Mouse (Mus musculus) hindbrain, embryonic 10.5 days (tissue): ENCODE results near the gene Olfr881. TPM values are rescaled to one million over a fixed set of nuclear protein-coding genes. Genes with fewer than 3 reads are reported as not detected.

Experiments used
- DNase-seq: peaks from one replicate; pipeline ENCODE4 v3.0.0-alpha.2; 2017; ENCODE audit warnings: low spot score
- H3K27ac ChIP-seq: fragments of 300-500 bp; sonication (generic); 2 replicates; pipeline ENCODE4 v1.5.1; 2016; ENCODE audit warnings: mild to moderate bottlenecking, moderate library complexity
- H3K27me3 ChIP-seq: fragments of 300-500 bp; sonication (generic); 2 replicates; pipeline ENCODE4 v1.6.1; 2016; ENCODE audit warnings: mild to moderate bottlenecking; ENCODE audit not compliant: poor library complexity, insufficient read depth, severe bottlenecking
- H3K36me3 ChIP-seq: fragments of 300-500 bp; sonication (generic); 2 replicates; pipeline ENCODE4 v1.6.1; 2016; ENCODE audit warnings: mild to moderate bottlenecking, moderate library complexity
- H3K4me1 ChIP-seq: fragments of 300-500 bp; sonication (generic); replicated peaks from 2 replicates; pipeline ENCODE4 v1.6.1; 2016; ENCODE audit warnings: mild to moderate bottlenecking
- H3K4me3 ChIP-seq: fragments of 300-500 bp; sonication (generic); 2 replicates; pipeline ENCODE4 v1.5.1; 2016; ENCODE audit warnings: mild to moderate bottlenecking, moderate library complexity
- H3K9me3 ChIP-seq: fragments of 300-500 bp; sonication (generic); 2 replicates; pipeline ENCODE4 v1.6.1; 2016; ENCODE audit warnings: mild to moderate bottlenecking, moderate library complexity
- WGBS: fragments of 180-500 bp; shearing (Covaris S2); methylation state at CpG from one replicate; pipeline ENCODE4 v1.1.7; 2016; 5-methylcytosine and 5-hydroxymethylcytosine counted together
- polyA plus RNA-seq: library from polyadenylated mRNA; unstranded; fragments of >200 nt; fragmentation: Nextera tagmentation; extraction: Ambion mirVana; gene quantifications from 2 replicates; pipeline ENCODE4 v1.2.1, GENCODE M21; 2016

Olfr881 gene
- polyA plus RNA-seq: not detected in 2 replicates

GRCm38 (mm10) chr9:37991525-37991924, at the start of gene Olfr881:
Gene Olfr881 (plus strand): TSS chr9:37991825.
- Histone ChIP-seq H3K4me3 (no peak within 1 kb of the TSS), H3K36me3 (no peaks in the 10 kb centered on the region), H3K9me3 (no peaks in the 10 kb centered on the region), H3K27me3 (no peaks in the 10 kb centered on the region), H3K27ac (no peak within 1 kb of the TSS), H3K4me1 (no peaks in the 10 kb centered on the region)
- DNase-seq: no peak

GRCm38 (mm10) chr9:37998581-37999204, 7.1 kb downstream of the Olfr881 start:
- no peaks in the 10 kb centered on the region for H3K36me3 ChIP-seq
- no peaks in the 10 kb centered on the region for H3K27me3 ChIP-seq
- no peaks in the 10 kb centered on the region for H3K4me1 ChIP-seq
- no peak overlapping the region for H3K4me3 ChIP-seq
- no peak for DNase-seq
- whole genome bisulfite sequencing: 55% methylated on average over 2 of the region's 2 CpGs
- H3K9me3 ChIP-seq: no peaks in the 10 kb centered on the region
- no peak overlapping the region for H3K27ac ChIP-seq

GRCm38 (mm10) chr9:38000021-38000420, 8.4 kb downstream of the Olfr881 start:
- Histone ChIP-seq H3K4me1 (no peaks in the 10 kb centered on the region), H3K9me3 (no peaks in the 10 kb centered on the region), H3K27me3 (no peaks in the 10 kb centered on the region), H3K27ac (no peak overlapping the region), H3K36me3 (no peaks in the 10 kb centered on the region), H3K4me3 (no peak overlapping the region)
- 66% methylated on average over 1 of the region's 1 CpGs for WGBS
- no peak for DNase-seq

GRCm38 (mm10) chr9:38025508-38025907, 33.9 kb downstream of the Olfr881 start, which contains the start of gene Olfr883:
Gene Olfr883 (plus strand): TSS chr9:38025808.
- Histone ChIP-seq H3K27ac (no peak within 1 kb of the TSS), H3K36me3 (no peaks in the 10 kb centered on the region), H3K4me1 (no peaks in the 10 kb centered on the region), H3K27me3 (no peaks in the 10 kb centered on the region), H3K9me3 (no peaks in the 10 kb centered on the region), H3K4me3 (no peak within 1 kb of the TSS)
- 85% methylated on average over 1 of the region's 1 CpGs for WGBS
- no peak for DNase-seq

Other genes starting within 250 kb of the Olfr881 start
- gene Olfr874, start 246.7 kb upstream of the Olfr881 start, polyA plus RNA-seq: not detected in 2 replicates
- not detected in 2 replicates for gene Olfr875, start 220.0 kb upstream of the Olfr881 start, polyA plus RNA-seq
- gene Olfr876, start 188.8 kb upstream of the Olfr881 start, polyA plus RNA-seq: not detected in 2 replicates
- not detected in 2 replicates for gene Olfr877, start 137.6 kb upstream of the Olfr881 start, polyA plus RNA-seq
- gene Olfr145, start 95.1 kb upstream of the Olfr881 start, polyA plus RNA-seq: not detected in 2 replicates
- not detected in 2 replicates for gene Olfr878, start 74.0 kb upstream of the Olfr881 start, polyA plus RNA-seq
- gene Olfr883, start 34.0 kb downstream of the Olfr881 start, polyA plus RNA-seq: not detected in 2 replicates
- gene Olfr884, start 54.7 kb downstream of the Olfr881 start, polyA plus RNA-seq: not detected in 2 replicates
- not detected in 2 replicates for gene Olfr885, start 69.5 kb downstream of the Olfr881 start, polyA plus RNA-seq
- gene Olfr887, start 92.2 kb downstream of the Olfr881 start, polyA plus RNA-seq: not detected in 2 replicates
- gene Olfr888, start 116.3 kb downstream of the Olfr881 start, polyA plus RNA-seq: not detected in 2 replicates
- 0.10 and 0.21 TPM in 2 replicates for gene Olfr889, start 123.4 kb downstream of the Olfr881 start, polyA plus RNA-seq
- not detected in 2 replicates for gene Olfr890, start 150.7 kb downstream of the Olfr881 start, polyA plus RNA-seq
- not detected in 2 replicates for gene Olfr891, start 189.0 kb downstream of the Olfr881 start, polyA plus RNA-seq
- not detected in 2 replicates for gene Olfr893, start 216.5 kb downstream of the Olfr881 start, polyA plus RNA-seq
- gene Olfr894, start 226.2 kb downstream of the Olfr881 start, polyA plus RNA-seq: not detected in 2 replicates